Mouse (Mus musculus) lung, embryonic 15.5 days (tissue): ENCODE measurements around the gene Eif3i. TPM values are rescaled to one million over a fixed set of nuclear protein-coding genes. Genes with fewer than 3 reads are reported as not detected.
"Not testable (repeated sequence)": the region's sequence is repeated elsewhere in the genome, so short reads cannot be mapped to it uniquely, and the experiment has no call there.

Experiments
- ATAC-seq: fragments of 200-750 bp; cut with Nextera tagmentation; 2 replicates; pipeline ENCODE4 v1.8.0; 2017; ENCODE audit warnings: moderate number of reproducible peaks, borderline replicate concordance; ENCODE audit not compliant: low FRiP score, low TSS enrichment; ENCODE audit errors: extremely low read depth
- H3K27ac ChIP-seq: fragments of 300-500 bp; sonication (generic); 2 replicates; pipeline ENCODE4 v1.5.1; 2015; ENCODE audit warnings: moderate library complexity, mild to moderate bottlenecking, inconsistent platforms
- H3K27me3 ChIP-seq: fragments of 300-500 bp; sonication (generic); 2 replicates; pipeline ENCODE4 v1.6.1; 2015; ENCODE audit warnings: inconsistent platforms
- H3K36me3 ChIP-seq: fragments of 300-500 bp; sonication (generic); 2 replicates; pipeline ENCODE4 v1.6.1; 2015; ENCODE audit warnings: inconsistent platforms
- H3K4me1 ChIP-seq: fragments of 300-500 bp; sonication (generic); 2 replicates; pipeline ENCODE4 v1.6.1; 2015; ENCODE audit warnings: inconsistent platforms
- H3K4me2 ChIP-seq: fragments of 300-500 bp; sonication (generic); 2 replicates; pipeline ENCODE4 v1.6.1; 2015; ENCODE audit warnings: inconsistent platforms, mild to moderate bottlenecking, moderate library complexity
- H3K4me3 ChIP-seq: fragments of 300-500 bp; sonication (generic); 2 replicates; pipeline ENCODE4 v1.5.1; 2015; ENCODE audit warnings: mild to moderate bottlenecking, inconsistent platforms
- H3K9ac ChIP-seq: fragments of 300-500 bp; sonication (generic); 2 replicates; pipeline ENCODE4 v1.6.1; 2015; ENCODE audit warnings: inconsistent platforms
- H3K9me3 ChIP-seq: fragments of 300-500 bp; sonication (generic); 2 replicates; pipeline ENCODE4 v1.6.1; 2016; ENCODE audit warnings: inconsistent platforms
- WGBS: fragments of 180-500 bp; shearing (Covaris S2); methylation state at CpG from one replicate; pipeline ENCODE4 v1.1.7; 2015; 5-methylcytosine and 5-hydroxymethylcytosine counted together
- microRNA-seq: library from miRNA; unstranded; fragments of <30 nt; microRNA quantifications from one replicate; pipeline ENCODE4, GENCODE M21; 2016
- polyA plus RNA-seq: library from polyadenylated mRNA; unstranded; fragments of >200 nt; fragmentation: Nextera tagmentation; extraction: Ambion mirVana; gene quantifications from 2 replicates; pipeline ENCODE4 v1.2.1, GENCODE M21; 2015

The Eif3i gene
- polyA plus RNA-seq, 1 experiment from 2014 or later: 259 TPM

GRCm38 (mm10) chr4:129554512-129554911 is 45.9 kb downstream of the Eif3i start:
- H3K4me2 ChIP-seq, ATAC-seq, H3K4me3 ChIP-seq, H3K9ac ChIP-seq, H3K27ac ChIP-seq, H3K27me3 ChIP-seq, H3K36me3 ChIP-seq, H3K9me3 ChIP-seq: not testable (repeated sequence)
- 90% methylated on average over 6 of the region's 6 CpGs for WGBS
- peaks cover 20% of the 10 kb centered on the region for H3K4me1 ChIP-seq

DNA sequence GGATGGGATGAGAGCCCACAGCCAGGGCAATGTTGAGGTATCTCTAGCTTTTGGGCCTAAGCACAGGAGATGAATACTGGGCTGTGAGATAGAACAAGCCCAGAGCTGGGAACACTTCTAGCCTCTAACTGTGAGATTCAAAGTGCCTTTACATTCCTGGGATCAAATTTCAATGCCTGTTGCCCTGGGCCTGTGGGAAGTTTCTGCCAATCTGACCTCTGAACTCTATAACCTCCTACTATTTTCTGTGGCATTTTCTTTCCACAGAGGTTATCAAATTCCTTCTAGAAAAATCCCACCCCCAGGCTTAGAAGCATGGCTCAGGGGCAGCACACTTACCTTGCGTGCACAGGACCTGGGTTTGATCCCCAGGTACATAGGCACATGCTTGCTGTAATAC is 50.2 kb downstream of the Eif3i start:
- H3K4me1 ChIP-seq: 0 out of 2 replicates have a peak, but pooled peaks cover under 1% of the 10 kb centered on the region
- no peak for ATAC-seq
- H3K4me3 ChIP-seq: no peak overlapping the region
- H3K4me2 ChIP-seq: no peak overlapping the region
- WGBS: 53% methylated on average over 1 of the region's 1 CpGs
- H3K36me3 ChIP-seq: no peaks in the 10 kb centered on the region
- H3K9ac ChIP-seq: no peak overlapping the region
- H3K27ac ChIP-seq: no peak overlapping the region
- H3K9me3 ChIP-seq: no peaks in the 10 kb centered on the region
- no peaks in the 10 kb centered on the region for H3K27me3 ChIP-seq

GRCm38 (mm10) chr4:129549306-129549705 is 51.1 kb downstream of the Eif3i start:
- no peak overlapping the region for H3K9ac ChIP-seq
- H3K4me2 ChIP-seq: no peak overlapping the region
- no peaks in the 10 kb centered on the region for H3K9me3 ChIP-seq
- WGBS: 89% methylated on average over 2 of the region's 2 CpGs
- H3K27ac ChIP-seq: no peak overlapping the region
- ATAC-seq: no peak
- no peaks in the 10 kb centered on the region for H3K27me3 ChIP-seq
- no peaks in the 10 kb centered on the region for H3K36me3 ChIP-seq
- no peaks in the 10 kb centered on the region for H3K4me1 ChIP-seq
- H3K4me3 ChIP-seq: no peak overlapping the region

DNA sequence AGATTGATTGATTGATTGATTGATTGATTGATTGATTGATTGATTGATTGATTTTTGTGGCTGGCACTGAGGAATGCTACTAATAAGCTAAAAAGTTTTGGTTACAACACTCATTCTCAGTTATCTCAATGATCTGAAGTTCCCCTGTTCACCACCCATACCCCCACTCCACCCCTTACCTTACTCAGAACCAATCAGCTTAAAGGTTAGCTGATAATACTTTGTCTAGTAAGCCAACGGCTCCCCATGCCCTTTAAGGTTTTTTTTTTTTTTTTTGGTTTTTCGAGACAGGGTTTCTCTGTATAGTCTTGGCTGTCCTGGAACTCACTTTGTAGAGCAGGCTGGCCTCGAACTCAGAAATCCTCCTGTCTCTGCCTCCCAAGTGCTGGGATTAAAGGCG is 52.8 kb downstream of the Eif3i start:
- H3K9ac ChIP-seq, H3K9me3 ChIP-seq, H3K4me3 ChIP-seq, ATAC-seq, H3K4me2 ChIP-seq, H3K4me1 ChIP-seq, H3K27me3 ChIP-seq, H3K27ac ChIP-seq, H3K36me3 ChIP-seq: not testable (repeated sequence)
- whole genome bisulfite sequencing: 88% methylated on average over 4 of the region's 4 CpGs

GRCm38 (mm10) chr4:129544106-129544505 is 56.3 kb downstream of the Eif3i start:
- no peaks in the 10 kb centered on the region for H3K36me3 ChIP-seq
- ATAC-seq: no peak
- no peak overlapping the region for H3K9ac ChIP-seq
- H3K4me2 ChIP-seq: no peak overlapping the region
- no peaks in the 10 kb centered on the region for H3K27me3 ChIP-seq
- H3K4me1 ChIP-seq: peaks cover 17% of the 10 kb centered on the region
- H3K9me3 ChIP-seq: no peaks in the 10 kb centered on the region
- H3K27ac ChIP-seq: no peak overlapping the region
- H3K4me3 ChIP-seq: no peak overlapping the region
- WGBS: 87% methylated on average over 4 of the region's 4 CpGs

GRCm38 (mm10) chr4:129542592-129543141 is 57.8 kb downstream of the Eif3i start, which contains the start of gene Hdac1:
TSS of gene Hdac1 (minus strand) at chr4:129542713.
- WGBS: under 1% methylated on average over 34 of the region's 46 CpGs
- H3K9ac ChIP-seq: peak within 1 kb of the TSS; percentile 91

More at GRCm38 (mm10) chr4:129542592-129543141, 57.8 kb downstream of the Eif3i start, which contains the start of gene Hdac1:
- Histone ChIP-seq H3K4me2 (peak within 1 kb of the TSS; percentile 78), H3K9me3 (no peaks in the 10 kb centered on the region), H3K36me3 (peaks cover 12% of the 10 kb centered on the region), H3K27me3 (no peaks in the 10 kb centered on the region), H3K4me3 (peak within 1 kb of the TSS; percentile 96), H3K27ac (peak within 1 kb of the TSS; percentile 79), H3K4me1 (peaks cover 17% of the 10 kb centered on the region)
- peak; percentile 100 for ATAC-seq

Small RNA genes within 50 kb of the gene (microRNA-seq; reads per million reads assigned to microRNA genes)
- gene Mir8119: not detected

Other genes starting within 250 kb of the Eif3i start
- 19.3 and 21.6 TPM in 2 replicates for gene Zbtb8a, start 222.5 kb downstream of the Eif3i start, polyA plus RNA-seq
- 2.2 and 3.1 TPM in 2 replicates for gene Zbtb8b, start 159.8 kb downstream of the Eif3i start, polyA plus RNA-seq
- 23.1 and 24.2 TPM in 2 replicates for gene Bsdc1, start 139.1 kb downstream of the Eif3i start, polyA plus RNA-seq
- not detected in 2 replicates for gene Tssk3, start 109.6 kb downstream of the Eif3i start, polyA plus RNA-seq
- not detected in 2 replicates for gene Fam229a, start 109.5 kb downstream of the Eif3i start, polyA plus RNA-seq
- 748 and 767 TPM in 2 replicates for gene Marcksl1, start 87.1 kb downstream of the Eif3i start, polyA plus RNA-seq
- gene Hdac1, start 57.9 kb downstream of the Eif3i start, polyA plus RNA-seq: 251 and 260 TPM in 2 replicates
- gene Lck, start 27.0 kb downstream of the Eif3i start, polyA plus RNA-seq: 8.3 and 24.9 TPM in 2 replicates
- 3.2 and 4.2 TPM in 2 replicates for gene Fam167b, start 22.1 kb downstream of the Eif3i start, polyA plus RNA-seq
- gene Tmem234, start within 50 bp of the Eif3i start, polyA plus RNA-seq: 187 and 191 TPM in 2 replicates
- 1.5 and 2.1 TPM in 2 replicates for gene Dcdc2b, start 13.6 kb upstream of the Eif3i start, polyA plus RNA-seq
- 29.8 and 30.6 TPM in 2 replicates for gene Iqcc, start 18.5 kb upstream of the Eif3i start, polyA plus RNA-seq
- 51.4 and 59.5 TPM in 2 replicates for gene Ccdc28b, start 23.3 kb upstream of the Eif3i start, polyA plus RNA-seq
- 83.2 and 86.8 TPM in 2 replicates for gene Txlna, start 40.4 kb upstream of the Eif3i start, polyA plus RNA-seq
- gene Kpna6, start 72.1 kb upstream of the Eif3i start, polyA plus RNA-seq: 16.4 and 16.5 TPM in 2 replicates
- gene Tmem39b, start 96.2 kb upstream of the Eif3i start, polyA plus RNA-seq: 12.6 and 13.6 TPM in 2 replicates
- gene Khdrbs1, start 141.7 kb upstream of the Eif3i start, polyA plus RNA-seq: 125 and 126 TPM in 2 replicates
- 353 and 378 TPM in 2 replicates for gene Ptp4a2, start 210.6 kb upstream of the Eif3i start, polyA plus RNA-seq